Mouse (Mus musculus): ENCODE measurements around the gene Rnf214.

- no peak for TF ChIP-seq GATA1 (IDR thresholded peaks at IDR 0.05; ENCODE audit: low read length)
- TF ChIP-seq TAL1 (IDR thresholded peaks at IDR 0.05; ENCODE audit: low read length) = no peak
These were observed 62.9 kb downstream of the Rnf214 start for GRCm38 (mm10) chr9:45843780-45844179.
